Mouse (Mus musculus): ENCODE data around the gene Optn.

DNA sequence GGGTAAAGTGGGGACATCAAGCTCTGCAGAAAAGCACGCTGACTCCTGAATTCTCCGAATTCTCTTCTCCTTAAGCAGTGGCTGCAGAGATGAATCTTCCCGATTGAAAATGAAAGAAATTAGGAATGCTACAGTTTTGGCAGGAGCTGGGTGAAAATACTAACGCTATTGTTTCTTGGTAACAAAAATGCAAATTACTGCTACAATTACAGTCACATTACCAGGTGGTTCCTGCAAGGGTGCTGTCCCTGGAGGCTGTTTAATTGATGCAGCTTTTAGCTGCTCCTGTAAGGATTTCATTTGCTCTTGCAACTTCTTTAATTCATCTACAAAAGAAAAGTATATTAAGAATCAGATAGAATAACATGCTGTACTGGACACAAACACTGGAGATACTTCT lies 56.7 kb downstream of the Optn start:
- TF ChIP-seq CTCF (IDR thresholded peaks at IDR 0.05; ENCODE audit: extremely low read depth, insufficient read length, insufficient replicate concordance, low read depth, low read length): no peak
- no peak for TF ChIP-seq POLR2A (IDR thresholded peaks at IDR 0.05; ENCODE audit: low read depth, low read length)

Data from small intestine, adult 2 months (tissue).